Mouse (Mus musculus): ENCODE measurements at regions not wholly inside any gene's neighbourhood (a gene's known extent, or its start where the extent isn't known, plus 50 kb on each side); places are given as distances from the start of the nearest gene placed in this dataset.

GRCm38 (mm10) chr15:93751817-93752216 is 156.1 kb upstream of the Prickle1 start:
- no peak for TF ChIP-seq POLR2A (IDR thresholded peaks at IDR 0.05; ENCODE audit: borderline replicate concordance, extremely low read depth, insufficient read depth, insufficient read length, poor library complexity, severe bottlenecking)
- no peak for TF ChIP-seq CTCF (IDR thresholded peaks at IDR 0.05; ENCODE audit: borderline replicate concordance, extremely low read depth, insufficient read depth, insufficient read length)
